ENCODE assay signal across 8 mouse cellular contexts in genomic region chr13:28951691-28952575, GRCm38 (mm10). TPM values are rescaled to one million over a fixed set of nuclear protein-coding genes. Genes with fewer than 3 reads are reported as not detected.
DNase-seq lines count a peak whose midpoint lies in the region; ATAC-seq and TF ChIP-seq lines count a peak whose summit lies in the region.

No protein-coding gene starts in this region.

- peak overlapping the region; percentile 100 for H3K27ac ChIP-seq in heart, embryonic 15.5 days
- peak overlapping the region; percentile 66 for H3K27ac ChIP-seq in small intestine, adult 2 months (ENCODE audit: insufficient read depth, low read depth, low read length)

- H3K9me3 ChIP-seq in heart, embryonic 15.5 days (replicated peaks), result no peaks in the 10 kb centered on the region

- no peak for TF ChIP-seq CTCF in small intestine, adult 2 months (IDR thresholded peaks at IDR 0.05; ENCODE audit: extremely low read depth, insufficient read length, insufficient replicate concordance, low read depth, low read length)

- ATAC-seq in heart, embryonic 15.5 days (replicated peaks; ENCODE audit: insufficient number of reproducible peaks, insufficient read depth, low FRiP score, low read depth), result no peak

- H3K9ac ChIP-seq in heart, embryonic 15.5 days, result peak overlapping the region; percentile 98

- H3K4me1 ChIP-seq in heart, embryonic 15.5 days (replicated peaks), result peaks cover 21% of the 10 kb centered on the region
- H3K4me1 ChIP-seq in small intestine, adult 2 months (ENCODE audit: control insufficient read depth, insufficient read depth, insufficient read length, low read length), result peaks cover 9% of the 10 kb centered on the region

- peak overlapping the region; percentile 86 for H3K4me3 ChIP-seq in heart, embryonic 15.5 days
- peak overlapping the region; percentile 90 for H3K4me3 ChIP-seq in small intestine, adult 2 months (ENCODE audit: low read depth, low read length)

- peak; percentile 35 for DNase-seq in CD4-positive helper T cell, adult 2 months (ENCODE audit: low read depth, low spot score)
- peak; percentile 57 for DNase-seq in ZHBTc4 (ENCODE audit: low read depth, low spot score)
- peak; percentile 55 for DNase-seq in embryo, embryonic 9.5 days (ENCODE audit: extremely low spot score)
- DNase-seq in kidney, postnatal 14 days, result peak; percentile 61
- peak; percentile 24 for DNase-seq in lung, postnatal 25 days (ENCODE audit: low spot score)
- no peak for DNase-seq in c-Kit-positive CD71-positive TER-119-positive erythroid progenitor cells, embryonic 14.5 days (ENCODE audit: low spot score)

- H3K27me3 ChIP-seq in heart, embryonic 15.5 days, result no peaks in the 10 kb centered on the region
- peaks cover 3% of the 10 kb centered on the region; the same call in 1 of the 2 replicates for H3K27me3 ChIP-seq in small intestine, adult 2 months (ENCODE audit: control insufficient read depth, insufficient read depth, low read length)

- H3K4me2 ChIP-seq in heart, embryonic 15.5 days, result peak overlapping the region; percentile 65

- no peaks in the 10 kb centered on the region for H3K36me3 ChIP-seq in heart, embryonic 15.5 days
- H3K36me3 ChIP-seq in small intestine, adult 2 months (ENCODE audit: control insufficient read depth, insufficient read depth, low read length), result no peaks in the 10 kb centered on the region; the same call in 1 of the 2 replicates

- no peak for TF ChIP-seq POLR2A in small intestine, adult 2 months (IDR thresholded peaks at IDR 0.05; ENCODE audit: low read depth, low read length)

- WGBS in heart, embryonic 15.5 days, result under 1% methylated on average over 91 of the region's 92 CpGs
- WGBS in small intestine, adult 2 months, result under 1% methylated on average over 92 of the region's 92 CpGs

RNA-seq across cellular contexts. Expression of gene Sox4, which starts 1.6 kb away (rescaled TPM):
- 47.4 and 48.9 TPM in 2 replicates for polyA plus RNA-seq in heart, embryonic 15.5 days (2015; fragmentation: Nextera tagmentation; extraction: Ambion mirVana)
- 9.6 and 20.5 TPM in 2 replicates for polyA plus RNA-seq in small intestine, adult 2 months (2012; rRNA removed)
